Mouse (Mus musculus): ENCODE results near the gene Cd248.

Gene Cd248

GRCm38 (mm10) chr19:5052166-5052822 is 15.6 kb upstream of the Cd248 start:
- no peak for DNase-seq (ENCODE audit: low spot score in 2 of 2)

- no peak for DNase-seq (ENCODE audit: low spot score in 2 of 2)
These were observed 15.0 kb upstream of the Cd248 start for GRCm38 (mm10) chr19:5052853-5053252.

- DNase-seq (ENCODE audit: low spot score in 2 of 2), result no peak
These were observed 14.0 kb upstream of the Cd248 start for GRCm38 (mm10) chr19:5053909-5054308.

DNA sequence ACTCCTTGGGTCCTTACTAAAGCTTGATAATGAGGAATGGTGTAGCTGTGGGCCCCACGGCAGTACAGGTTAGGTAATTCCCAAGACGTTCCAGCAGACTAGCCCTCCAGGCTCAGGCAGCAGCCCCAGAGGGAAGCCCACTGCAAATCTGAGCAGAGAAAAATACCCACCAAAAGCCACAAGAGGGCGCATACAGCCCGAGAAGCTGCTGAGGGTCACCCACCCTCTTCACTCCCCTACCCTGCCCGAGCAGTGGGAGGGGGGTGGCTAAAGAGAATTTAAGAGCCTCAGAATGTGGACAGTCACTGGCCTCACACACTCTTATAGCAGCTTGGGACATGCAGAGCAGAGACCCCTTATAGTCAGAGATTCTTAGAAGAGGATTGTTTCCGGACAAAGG is 11.6 kb upstream of the Cd248 start:
- DNase-seq (ENCODE audit: low spot score in 2 of 2), result no peak

DNA sequence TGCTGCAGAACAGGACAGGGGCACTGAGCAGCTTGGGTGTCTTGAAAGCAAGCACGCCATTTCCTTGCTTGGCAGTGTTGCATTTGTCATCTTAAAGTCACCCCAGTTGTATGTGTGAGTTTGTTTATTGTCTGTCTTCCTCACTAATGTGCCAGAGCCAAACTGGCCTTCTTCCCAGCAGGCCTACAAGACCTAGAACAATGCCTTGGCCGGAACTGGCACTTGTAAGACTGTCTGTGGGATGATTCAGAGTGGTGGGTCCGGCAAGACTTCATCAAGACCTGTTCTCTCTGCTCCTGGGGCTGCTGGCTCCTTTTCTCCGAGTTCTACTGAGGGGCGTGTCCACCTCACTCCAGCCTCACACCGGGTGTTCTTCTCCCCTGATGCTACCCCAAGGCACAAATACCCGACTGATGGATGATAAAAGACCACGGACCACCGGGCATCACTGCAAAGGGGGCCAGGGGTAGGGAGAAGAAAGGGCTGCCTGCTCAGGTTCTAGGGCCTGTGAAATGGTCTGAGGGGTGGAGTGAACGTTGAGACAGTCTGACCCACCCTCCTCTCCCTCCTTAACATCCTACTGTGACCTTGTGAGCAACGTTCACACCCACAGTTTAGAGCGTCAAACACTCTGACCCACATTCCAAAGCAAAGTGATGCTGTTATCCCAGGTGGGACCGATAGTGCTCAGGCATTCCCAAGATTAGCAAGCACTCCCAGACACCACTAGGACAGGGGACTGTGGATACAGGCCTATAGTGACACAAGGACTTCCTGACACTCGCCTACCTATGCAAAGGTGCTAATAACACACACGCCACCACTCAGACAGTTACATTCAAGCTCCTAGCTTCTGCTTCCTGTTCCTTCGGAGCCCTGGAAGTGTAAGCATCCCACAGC is 9.8 kb upstream of the Cd248 start:
- DNase-seq (ENCODE audit: low spot score in 2 of 2), result no peak

DNA sequence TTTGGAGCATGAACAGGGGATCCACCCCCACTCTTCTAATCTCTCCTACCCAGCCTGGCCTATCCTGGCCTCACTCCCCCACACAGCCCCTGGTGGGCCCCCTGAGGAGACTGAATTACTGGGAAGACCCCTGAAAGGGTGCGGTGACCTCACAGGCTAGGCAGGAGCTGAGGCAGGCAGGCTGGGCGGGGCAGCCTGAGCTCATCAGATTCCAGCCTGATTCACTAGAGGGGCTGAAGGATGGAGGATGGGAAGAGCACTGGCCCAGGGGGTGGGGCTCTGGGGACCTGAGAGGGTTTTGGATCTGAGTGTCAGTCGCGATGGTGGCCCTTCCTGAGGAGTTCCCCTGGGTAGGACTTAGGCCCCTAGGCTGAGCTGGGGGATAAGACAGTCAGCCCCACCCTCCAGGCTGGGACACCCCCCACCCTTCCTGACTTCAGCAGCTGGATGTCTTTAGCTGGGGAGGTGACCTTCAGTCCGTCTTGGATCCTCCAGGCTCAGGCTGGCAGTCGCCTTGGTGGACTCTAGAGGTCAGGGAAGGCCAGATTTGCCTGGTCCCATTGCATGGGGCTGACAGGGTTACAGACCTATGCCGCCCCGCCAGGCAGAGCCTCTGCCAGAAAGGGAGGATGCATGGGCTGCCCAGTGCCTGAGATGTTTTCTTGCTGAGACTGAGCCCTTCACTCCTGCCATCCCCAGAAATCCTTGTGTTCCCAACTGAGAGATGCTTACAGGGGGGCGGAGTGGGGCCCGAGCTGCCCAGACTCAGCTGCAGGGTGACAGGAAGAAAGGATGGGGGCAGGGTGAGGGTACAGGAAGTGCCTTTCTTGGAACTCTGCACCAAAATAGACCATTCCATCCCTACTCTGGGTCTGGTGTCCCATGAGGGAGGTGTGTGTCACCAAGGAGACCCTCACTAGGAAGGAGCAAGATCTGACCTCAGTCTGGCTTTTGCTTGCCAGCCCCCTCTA is 8.8 kb upstream of the Cd248 start:
- DNase-seq (ENCODE audit: low spot score in 2 of 2), result no peak

GRCm38 (mm10) chr19:5060365-5061330 is 7.2 kb upstream of the Cd248 start:
- no peak for DNase-seq (ENCODE audit: low spot score in 2 of 2)

DNA sequence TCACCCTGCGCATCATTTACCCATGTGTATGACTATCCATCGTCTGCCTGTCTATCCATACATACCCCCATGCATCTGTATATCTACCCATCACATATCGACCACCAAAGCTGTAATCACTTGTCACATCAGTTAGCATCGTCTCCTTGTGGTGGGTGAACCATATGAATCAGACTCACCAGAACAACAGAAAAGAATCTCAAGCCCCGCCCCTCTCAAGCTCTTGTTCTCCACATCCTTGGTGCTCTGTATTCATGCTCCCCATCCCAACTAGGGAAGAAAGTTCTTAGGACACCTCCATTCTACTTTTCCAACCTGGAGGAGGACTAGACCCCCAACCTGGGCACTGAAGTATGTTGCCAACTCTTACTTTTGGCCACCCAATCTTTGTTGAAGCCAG is 5.8 kb upstream of the Cd248 start:
- DNase-seq (ENCODE audit: low spot score in 2 of 2), result no peak

DNA sequence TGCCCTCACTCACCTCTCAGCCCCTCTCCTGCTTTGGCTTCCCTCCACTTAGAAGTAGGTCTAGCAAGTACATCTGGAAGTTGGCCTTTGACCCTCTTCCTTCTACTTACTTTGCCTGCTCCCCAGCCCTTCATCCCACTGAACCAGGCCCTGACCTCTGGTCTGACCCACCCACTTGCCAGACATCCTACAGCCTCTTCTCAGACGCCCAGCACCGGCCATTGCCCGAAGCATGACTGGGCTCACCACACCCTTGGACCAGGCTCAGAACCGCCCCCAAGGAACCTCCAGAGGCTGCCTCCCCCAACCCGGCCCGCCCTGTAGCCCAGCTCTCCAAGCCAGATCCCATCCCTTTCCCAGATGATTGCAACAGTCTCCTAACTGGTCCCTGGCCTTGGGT is 5.4 kb upstream of the Cd248 start:
- no peak for DNase-seq (ENCODE audit: low spot score in 2 of 2)

GRCm38 (mm10) chr19:5065104-5065503 is 2.8 kb upstream of the Cd248 start:
- DNase-seq (ENCODE audit: low spot score in 2 of 2), result no peak

- no peak for DNase-seq (ENCODE audit: low spot score in 2 of 2)
These were observed 658 bp upstream of the Cd248 start for GRCm38 (mm10) chr19:5067040-5067799.

DNA sequence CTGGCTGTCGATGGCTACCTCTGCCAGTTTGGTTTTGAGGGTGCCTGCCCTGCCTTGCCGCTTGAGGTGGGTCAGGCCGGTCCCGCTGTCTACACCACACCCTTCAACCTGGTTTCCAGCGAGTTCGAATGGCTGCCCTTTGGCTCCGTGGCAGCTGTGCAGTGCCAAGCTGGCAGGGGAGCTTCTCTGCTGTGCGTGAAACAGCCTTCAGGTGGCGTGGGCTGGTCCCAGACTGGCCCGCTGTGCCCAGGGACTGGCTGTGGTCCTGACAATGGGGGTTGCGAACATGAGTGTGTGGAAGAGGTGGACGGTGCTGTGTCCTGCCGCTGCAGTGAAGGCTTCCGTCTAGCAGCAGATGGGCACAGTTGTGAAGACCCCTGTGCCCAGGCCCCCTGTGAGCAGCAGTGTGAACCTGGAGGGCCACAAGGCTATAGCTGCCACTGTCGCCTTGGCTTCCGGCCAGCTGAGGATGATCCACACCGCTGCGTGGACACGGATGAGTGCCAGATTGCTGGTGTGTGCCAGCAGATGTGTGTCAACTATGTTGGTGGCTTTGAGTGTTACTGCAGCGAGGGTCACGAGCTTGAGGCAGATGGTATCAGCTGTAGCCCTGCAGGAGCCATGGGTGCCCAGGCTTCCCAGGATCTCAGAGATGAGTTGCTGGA is 824 bp downstream of the Cd248 start:
- no peak for DNase-seq (ENCODE audit: low spot score in 2 of 2)

- DNase-seq (ENCODE audit: low spot score in 2 of 2), result no peak
These were observed 1.6 kb downstream of the Cd248 start for GRCm38 (mm10) chr19:5069486-5069885.

GRCm38 (mm10) chr19:5069978-5070377 is 2.1 kb downstream of the Cd248 start:
- no peak for DNase-seq (ENCODE audit: low spot score in 2 of 2)

GRCm38 (mm10) chr19:5071077-5071476 is 3.2 kb downstream of the Cd248 start:
- no peak for DNase-seq (ENCODE audit: low spot score in 2 of 2)

GRCm38 (mm10) chr19:5071545-5072369 is 3.9 kb downstream of the Cd248 start:
- DNase-seq (ENCODE audit: low spot score in 2 of 2), result no peak

DNA sequence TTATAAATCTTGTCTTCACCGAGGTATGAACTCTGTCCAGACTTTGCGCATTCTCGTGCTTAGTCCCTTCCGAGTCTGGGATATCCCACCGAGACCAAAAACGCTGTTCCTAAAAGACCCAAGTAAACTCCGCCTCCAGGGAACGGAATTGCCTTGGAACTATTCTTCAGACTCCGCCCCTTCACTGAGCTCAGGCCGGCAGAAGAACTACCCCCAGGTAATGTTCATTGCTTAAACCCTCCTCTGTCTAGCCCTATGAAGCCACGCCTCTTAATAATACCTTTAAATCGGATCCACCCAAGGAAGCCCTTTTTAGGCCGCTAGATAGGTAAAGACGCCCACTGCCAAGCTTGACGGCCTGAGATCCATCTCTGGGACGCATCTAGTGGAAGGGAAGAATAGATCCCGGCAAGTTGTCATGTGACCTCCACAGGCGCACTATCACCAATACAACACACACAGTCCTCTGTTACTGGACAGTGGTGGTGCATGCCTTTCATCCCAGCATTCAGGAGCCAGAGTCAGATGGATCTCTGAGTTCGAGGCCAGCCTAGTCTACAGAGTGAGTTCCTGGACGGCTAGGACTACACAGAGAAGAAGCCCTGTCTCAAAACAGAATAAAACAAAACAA is 4.6 kb downstream of the Cd248 start:
- no peak for DNase-seq (ENCODE audit: low spot score in 2 of 2)

DNA sequence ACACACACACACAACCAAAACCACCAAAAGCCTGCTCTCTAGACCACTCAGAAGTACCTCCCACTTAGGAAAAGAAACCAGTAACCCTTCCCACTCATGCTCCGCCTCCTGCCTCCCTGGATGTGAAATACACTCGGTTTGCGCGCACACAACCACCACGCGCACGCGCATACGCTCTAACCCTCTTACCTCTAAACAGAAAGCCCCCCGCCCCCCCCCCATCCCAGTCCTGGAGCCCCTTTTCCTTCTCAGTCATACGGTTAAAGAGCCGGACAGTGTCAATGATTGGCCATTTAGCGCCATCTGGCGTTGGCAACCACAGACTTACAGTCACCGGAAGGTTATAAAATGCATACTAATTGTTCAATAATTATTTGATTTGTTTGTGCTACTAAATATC is 5.2 kb downstream of the Cd248 start:
- no peak for DNase-seq (ENCODE audit: low spot score in 2 of 2)
